Mouse (Mus musculus) embryonic facial prominence, embryonic 14.5 days (tissue): Measurements from ENCODE around the gene Lyzl4. TPM values are rescaled to one million over a fixed set of nuclear protein-coding genes. Genes with fewer than 3 reads are reported as not detected.

Source experiments
- ATAC-seq: fragments of 200-750 bp; cut with Nextera tagmentation; 2 replicates; pipeline ENCODE4 v1.8.0; 2017; ENCODE audit warnings: low read depth, moderate number of reproducible peaks, moderate TSS enrichment
- DNase-seq: peaks from one replicate; pipeline ENCODE4 v3.0.0-alpha.2; 2015; ENCODE audit warnings: low spot score
- H3K27ac ChIP-seq: fragments of 300-500 bp; sonication (generic); replicated peaks from 2 replicates; pipeline ENCODE4 v1.5.1; 2014; ENCODE audit warnings: low read depth, mild to moderate bottlenecking, low read length, moderate library complexity
- H3K27me3 ChIP-seq: fragments of 300-500 bp; sonication (generic); replicated peaks from 2 replicates; pipeline ENCODE4 v1.6.1; 2014; ENCODE audit warnings: low read length; ENCODE audit not compliant: control insufficient read depth, insufficient read depth
- H3K36me3 ChIP-seq: fragments of 300-500 bp; sonication (generic); 2 replicates; pipeline ENCODE4 v1.6.1; 2014; ENCODE audit warnings: low read length, mixed read lengths; ENCODE audit not compliant: control insufficient read depth, insufficient read depth
- H3K4me1 ChIP-seq: fragments of 300-500 bp; sonication (generic); 2 replicates; pipeline ENCODE4 v1.6.1; 2014; ENCODE audit warnings: antibody characterized with exemption, low read length; ENCODE audit not compliant: control insufficient read depth, insufficient read depth
- H3K4me2 ChIP-seq: fragments of 300-500 bp; sonication (generic); 2 replicates; pipeline ENCODE4 v1.6.1; 2014; ENCODE audit warnings: low read depth, mild to moderate bottlenecking, low read length, moderate library complexity, mixed read lengths
- H3K4me3 ChIP-seq: fragments of 300-500 bp; sonication (generic); 2 replicates; pipeline ENCODE4 v1.5.1; 2014; ENCODE audit warnings: low read depth, mild to moderate bottlenecking, low read length
- H3K9ac ChIP-seq: fragments of 300-500 bp; sonication (generic); 2 replicates; pipeline ENCODE4 v1.6.1; 2014; ENCODE audit warnings: low read depth, mild to moderate bottlenecking, low read length, moderate library complexity, mixed read lengths
- H3K9me3 ChIP-seq: fragments of 300-500 bp; sonication (generic); 2 replicates; pipeline ENCODE4 v1.6.1; 2016; ENCODE audit warnings: low read length; ENCODE audit not compliant: control insufficient read depth
- WGBS: fragments of 180-500 bp; shearing (Covaris S2); extraction: QIAGEN DNeasy Blood & Tissue Kit; methylation state at CpG from one replicate; pipeline ENCODE4 v1.1.7; 2014; 5-methylcytosine and 5-hydroxymethylcytosine counted together
- polyA plus RNA-seq: library from polyadenylated mRNA; unstranded; fragments of >200 nt; fragmentation: Nextera tagmentation; extraction: Ambion mirVana; gene quantifications from 2 replicates; pipeline ENCODE4 v1.2.1, GENCODE M21; 2014

Lyzl4 gene
- polyA plus RNA-seq, 1 experiment from 2014 or later: 1.7 TPM

GRCm38 (mm10) chr9:121550327-121550771, 91.5 kb downstream of the Lyzl4 start:
- Histone ChIP-seq H3K4me1 (peaks cover 2% of the 10 kb centered on the region), H3K4me2 (no peak overlapping the region), H3K4me3 (no peak overlapping the region), H3K9ac (0 out of 2 replicates have a peak overlapping the region, but pooled peaks have one; percentile 14), H3K27me3 (no peaks in the 10 kb centered on the region), H3K27ac (no peak overlapping the region), H3K36me3 (no peaks in the 10 kb centered on the region), H3K9me3 (no peaks in the 10 kb centered on the region)
- DNase-seq: no peak
- 56% methylated on average over 5 of the region's 5 CpGs for WGBS
- no peak for ATAC-seq

GRCm38 (mm10) chr9:121549444-121549843, 92.5 kb downstream of the Lyzl4 start:
- ATAC-seq (no peak), DNase-seq (no peak)
- H3K4me2 ChIP-seq: no peak overlapping the region
- H3K27ac ChIP-seq: no peak overlapping the region
- H3K9ac ChIP-seq: no peak overlapping the region
- H3K4me3 ChIP-seq: no peak overlapping the region
- no peaks in the 10 kb centered on the region for H3K9me3 ChIP-seq
- H3K27me3 ChIP-seq: no peaks in the 10 kb centered on the region
- no peaks in the 10 kb centered on the region for H3K36me3 ChIP-seq
- no peaks in the 10 kb centered on the region for H3K4me1 ChIP-seq

GRCm38 (mm10) chr9:121549010-121549409, 92.9 kb downstream of the Lyzl4 start:
- Histone ChIP-seq H3K4me2 (no peak overlapping the region), H3K36me3 (no peaks in the 10 kb centered on the region), H3K4me3 (no peak overlapping the region), H3K27ac (no peak overlapping the region), H3K9me3 (no peaks in the 10 kb centered on the region), H3K9ac (no peak overlapping the region), H3K4me1 (no peaks in the 10 kb centered on the region), H3K27me3 (no peaks in the 10 kb centered on the region)
- WGBS: 71% methylated on average over 5 of the region's 5 CpGs
- no peak for ATAC-seq
- DNase-seq: no peak

DNA sequence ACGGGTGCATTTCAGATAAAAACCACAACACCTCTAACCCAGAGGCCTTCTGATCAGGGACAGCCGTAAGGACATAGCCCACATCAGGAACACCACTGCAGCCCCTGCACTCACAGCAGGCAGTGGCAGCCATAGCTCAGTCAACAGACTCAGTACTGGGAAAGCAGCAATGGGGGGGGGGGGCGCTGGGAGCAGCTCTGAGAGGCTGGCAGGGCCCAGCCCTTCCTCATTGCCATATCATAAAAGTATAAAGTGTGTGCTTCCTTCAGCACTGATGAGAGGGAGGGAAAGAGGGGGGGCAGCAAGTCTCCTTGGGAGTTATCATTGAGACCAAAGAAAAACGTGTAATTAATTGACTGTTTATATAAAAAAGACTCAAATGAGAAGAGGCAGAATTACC, 94.5 kb downstream of the Lyzl4 start:
- Histone ChIP-seq H3K4me1 (no peaks in the 10 kb centered on the region), H3K9ac (no peak overlapping the region), H3K27me3 (no peaks in the 10 kb centered on the region), H3K9me3 (no peaks in the 10 kb centered on the region), H3K4me3 (no peak overlapping the region), H3K4me2 (no peak overlapping the region), H3K36me3 (no peaks in the 10 kb centered on the region), H3K27ac (no peak overlapping the region)
- no peak for ATAC-seq
- DNase-seq: no peak
- WGBS: 65% methylated on average over 4 of the region's 4 CpGs

DNA sequence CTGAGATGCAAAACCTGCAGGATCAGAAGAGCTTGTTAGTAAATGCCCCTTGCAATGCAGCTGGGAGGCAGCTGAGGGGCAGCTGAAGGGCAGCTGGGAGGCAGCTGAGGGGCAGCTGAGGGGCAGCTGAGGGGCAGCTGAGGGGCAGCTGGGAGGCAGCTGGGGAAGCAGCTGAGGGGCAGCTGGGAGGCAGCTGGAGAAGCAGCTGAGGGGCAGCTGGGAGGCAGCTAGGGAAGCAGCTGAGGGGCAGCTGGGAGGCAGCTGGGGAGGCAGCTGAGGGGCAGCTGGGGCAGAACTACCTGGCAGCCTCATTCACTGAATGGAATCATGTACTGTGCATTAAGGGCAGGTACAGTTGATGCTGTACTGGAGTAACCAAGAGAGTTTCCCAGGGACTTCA, 100.4 kb downstream of the Lyzl4 start:
- H3K4me3 ChIP-seq: no peak overlapping the region
- no peaks in the 10 kb centered on the region for H3K27me3 ChIP-seq
- H3K9me3 ChIP-seq: peaks cover 3% of the 10 kb centered on the region; the same call in 1 of the 2 replicates
- no peak overlapping the region for H3K4me2 ChIP-seq
- no peaks in the 10 kb centered on the region for H3K4me1 ChIP-seq
- DNase-seq (no peak), ATAC-seq (no peak)
- H3K27ac ChIP-seq: no peak overlapping the region
- no peak overlapping the region for H3K9ac ChIP-seq
- H3K36me3 ChIP-seq: no peaks in the 10 kb centered on the region

DNA sequence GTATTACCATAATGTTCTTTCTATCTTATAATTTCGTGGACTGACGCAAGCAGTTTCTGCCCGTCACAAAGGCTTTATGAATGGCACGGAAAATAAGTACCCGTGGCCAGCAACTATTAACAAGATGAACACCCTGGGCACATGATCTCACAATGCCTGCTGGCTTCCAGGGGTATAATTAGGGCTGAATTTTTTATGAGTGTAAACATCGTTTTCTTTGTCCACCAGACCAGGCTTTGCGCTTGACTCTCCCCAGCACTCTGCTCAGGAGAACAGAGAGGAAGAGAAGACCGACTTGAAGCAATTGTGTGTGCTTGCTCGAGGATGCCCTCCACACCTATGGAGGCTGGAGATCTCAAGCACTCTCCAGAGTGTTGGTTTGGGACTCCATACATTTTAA, 109.3 kb downstream of the Lyzl4 start:
- Histone ChIP-seq H3K27ac (no peak overlapping the region), H3K27me3 (no peaks in the 10 kb centered on the region), H3K9ac (no peak overlapping the region), H3K4me3 (no peak overlapping the region), H3K36me3 (no peaks in the 10 kb centered on the region), H3K4me1 (no peaks in the 10 kb centered on the region), H3K9me3 (peaks cover 10% of the 10 kb centered on the region; the same call in 1 of the 2 replicates), H3K4me2 (no peak overlapping the region)
- no peak for DNase-seq
- WGBS: 83% methylated on average over 9 of the region's 9 CpGs
- no peak for ATAC-seq

DNA sequence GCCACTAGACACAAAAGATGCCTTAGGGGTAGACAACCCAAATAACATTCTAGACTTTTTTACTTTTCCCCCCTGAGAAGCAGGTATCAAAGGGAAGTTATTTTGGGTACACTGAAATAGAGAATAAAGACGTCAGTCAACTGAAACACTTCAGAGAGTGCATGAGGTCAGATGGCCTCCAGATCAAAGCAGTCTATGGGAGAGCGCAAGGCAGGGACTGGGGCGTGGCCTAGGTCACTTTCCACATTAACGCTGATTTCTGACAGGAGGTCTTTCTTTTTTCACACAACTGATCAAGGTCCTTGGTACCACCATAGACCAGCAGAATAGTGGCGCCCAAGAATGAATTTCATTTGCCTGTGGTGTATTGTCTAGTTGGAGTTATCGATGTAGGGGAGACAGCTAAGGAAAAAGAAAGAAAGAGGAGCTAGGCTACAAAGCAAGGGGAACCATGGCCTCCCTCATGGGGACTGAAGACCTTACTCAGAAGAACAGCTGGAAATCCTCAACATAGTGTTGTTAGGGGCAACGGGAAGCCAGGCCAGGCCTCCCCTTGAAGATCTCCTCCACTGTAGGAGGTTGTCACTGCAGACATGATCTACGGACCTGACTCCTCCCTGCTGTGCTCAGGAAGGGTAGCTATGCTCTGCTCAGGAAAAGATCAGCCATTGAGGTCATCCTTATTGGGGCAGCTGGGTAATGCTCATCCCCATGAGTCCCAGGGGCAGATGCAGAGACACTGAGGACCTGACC, 113.1 kb downstream of the Lyzl4 start:
- ATAC-seq (no peak), DNase-seq (no peak)
- no peaks in the 10 kb centered on the region for H3K36me3 ChIP-seq
- no peak overlapping the region for H3K4me2 ChIP-seq
- no peak overlapping the region for H3K9ac ChIP-seq
- H3K4me3 ChIP-seq: no peak overlapping the region
- H3K4me1 ChIP-seq: no peaks in the 10 kb centered on the region
- WGBS: 67% methylated on average over 8 of the region's 8 CpGs
- no peaks in the 10 kb centered on the region for H3K9me3 ChIP-seq
- no peaks in the 10 kb centered on the region for H3K27me3 ChIP-seq
- H3K27ac ChIP-seq: no peak overlapping the region

Other genes with a start within 250 kb of the Lyzl4 start
- 8.6 and 9.0 TPM in 2 replicates for gene Cck, start 146.4 kb downstream of the Lyzl4 start, polyA plus RNA-seq
- 0.26 and 0.64 TPM in 2 replicates for gene Vipr1, start 620 bp upstream of the Lyzl4 start, polyA plus RNA-seq
- gene Sec22c, start 63.4 kb upstream of the Lyzl4 start, polyA plus RNA-seq: 10.9 and 12.4 TPM in 2 replicates
- 149 and 159 TPM in 2 replicates for gene Ss18l2, start 68.2 kb upstream of the Lyzl4 start, polyA plus RNA-seq
- 61.7 and 66.7 TPM in 2 replicates for gene Nktr, start 77.1 kb upstream of the Lyzl4 start, polyA plus RNA-seq
- 20.1 and 20.6 TPM in 2 replicates for gene Zfp651, start 117.2 kb upstream of the Lyzl4 start, polyA plus RNA-seq
- 35.7 and 41.1 TPM in 2 replicates for gene Klhl40, start 135.5 kb upstream of the Lyzl4 start, polyA plus RNA-seq
- gene Hhatl, start 150.4 kb upstream of the Lyzl4 start, polyA plus RNA-seq: 3.7 and 5.1 TPM in 2 replicates
- 1.7 and 2.0 TPM in 2 replicates for gene Ccdc13, start 197.4 kb upstream of the Lyzl4 start, polyA plus RNA-seq
- 185 and 192 TPM in 2 replicates for gene Higd1a, start 216.3 kb upstream of the Lyzl4 start, polyA plus RNA-seq